Mouse (Mus musculus) thymus, postnatal 4 days (tissue): ENCODE data around the gene Mphosph9.

Source experiments
- DNase-seq: peaks from one replicate; pipeline ENCODE4 v3.0.0; 2021

Gene Mphosph9

GRCm38 (mm10) chr5:124263246-124263645 lies 64.5 kb downstream of the Mphosph9 start:
- no peak for DNase-seq

- no peak for DNase-seq
Measured at GRCm38 (mm10) chr5:124262090-124262489, 65.7 kb downstream of the Mphosph9 start.

GRCm38 (mm10) chr5:124259133-124259532 lies 68.6 kb downstream of the Mphosph9 start:
- DNase-seq, result peak; percentile 23

- DNase-seq, result no peak
Measured at GRCm38 (mm10) chr5:124258026-124258425, 69.7 kb downstream of the Mphosph9 start.

- DNase-seq, result no peak
Measured at GRCm38 (mm10) chr5:124255141-124255540, 72.6 kb downstream of the Mphosph9 start.

GRCm38 (mm10) chr5:124253555-124253954 lies 74.2 kb downstream of the Mphosph9 start:
- DNase-seq, result no peak

- no peak for DNase-seq
Measured at GRCm38 (mm10) chr5:124252580-124253320, 75.0 kb downstream of the Mphosph9 start.

GRCm38 (mm10) chr5:124251070-124251469 lies 76.7 kb downstream of the Mphosph9 start:
- DNase-seq, result peak; percentile 27

- peak; percentile 83 for DNase-seq
Measured at GRCm38 (mm10) chr5:124249614-124250591, 77.9 kb downstream of the Mphosph9 start, which contains the start of gene Pitpnm2. Pitpnm2 (minus strand) TSS chr5:124249760.

GRCm38 (mm10) chr5:124248845-124249613 lies 78.7 kb downstream of the Mphosph9 start:
- DNase-seq, result peak; percentile 79

GRCm38 (mm10) chr5:124247986-124248626 lies 79.7 kb downstream of the Mphosph9 start:
- DNase-seq, result peak; percentile 50

- no peak for DNase-seq
Measured at GRCm38 (mm10) chr5:124247296-124247695, 80.5 kb downstream of the Mphosph9 start.

- no peak for DNase-seq
Measured at GRCm38 (mm10) chr5:124244885-124245284, 82.9 kb downstream of the Mphosph9 start.

GRCm38 (mm10) chr5:124244449-124244848 lies 83.3 kb downstream of the Mphosph9 start:
- no peak for DNase-seq

- no peak for DNase-seq
Measured at GRCm38 (mm10) chr5:124243236-124243901, 84.4 kb downstream of the Mphosph9 start.

GRCm38 (mm10) chr5:124241686-124242444 lies 85.9 kb downstream of the Mphosph9 start:
- no peak for DNase-seq

GRCm38 (mm10) chr5:124240841-124241685 lies 86.7 kb downstream of the Mphosph9 start:
- DNase-seq, result no peak

- DNase-seq, result no peak
Measured at GRCm38 (mm10) chr5:124236180-124236579, 91.6 kb downstream of the Mphosph9 start.

GRCm38 (mm10) chr5:124234778-124235177 lies 93.0 kb downstream of the Mphosph9 start:
- no peak for DNase-seq
